Mouse (Mus musculus): ENCODE results near the gene Des. TPM values are rescaled to one million over a fixed set of nuclear protein-coding genes. Genes with fewer than 3 reads are reported as not detected.

Gene Des
- total RNA-seq, 2 experiments from 2014 or later: 1,482 to 1,503 TPM

- no peak for DNase-seq
These were observed 24.5 kb downstream of the Des start for GRCm38 (mm10) chr1:75384470-75385141.

GRCm38 (mm10) chr1:75385142-75385730, 25.1 kb downstream of the Des start:
- no peak for DNase-seq

GRCm38 (mm10) chr1:75386149-75386548, 26.0 kb downstream of the Des start:
- no peak for DNase-seq

- no peak for DNase-seq
These were observed 27.4 kb downstream of the Des start for GRCm38 (mm10) chr1:75387469-75387928.

GRCm38 (mm10) chr1:75387929-75388897, 28.1 kb downstream of the Des start:
- DNase-seq: no peak

GRCm38 (mm10) chr1:75388898-75389515, 28.9 kb downstream of the Des start:
- DNase-seq: no peak

GRCm38 (mm10) chr1:75393139-75393538, 33.0 kb downstream of the Des start:
- DNase-seq: peak; percentile 84

GRCm38 (mm10) chr1:75393846-75394245, 33.7 kb downstream of the Des start:
- DNase-seq: no peak

GRCm38 (mm10) chr1:75398761-75399402, 38.8 kb downstream of the Des start:
- peak; percentile 59 for DNase-seq

- peak; percentile 76 for DNase-seq
These were observed 39.8 kb downstream of the Des start for GRCm38 (mm10) chr1:75399755-75400492.

- no peak for DNase-seq
These were observed 40.5 kb downstream of the Des start for GRCm38 (mm10) chr1:75400493-75401115.

GRCm38 (mm10) chr1:75405547-75405946, 45.4 kb downstream of the Des start:
- no peak for DNase-seq

- DNase-seq: no peak
These were observed 46.0 kb downstream of the Des start for GRCm38 (mm10) chr1:75406173-75406572.

GRCm38 (mm10) chr1:75407056-75407455, 46.9 kb downstream of the Des start:
- no peak for DNase-seq

GRCm38 (mm10) chr1:75408210-75408609, 48.1 kb downstream of the Des start:
- no peak for DNase-seq

GRCm38 (mm10) chr1:75409950-75410349, 49.8 kb downstream of the Des start:
- DNase-seq: no peak

GRCm38 (mm10) chr1:75412196-75412595, 52.1 kb downstream of the Des start:
- no peak for DNase-seq

- no peak for DNase-seq
These were observed 53.6 kb downstream of the Des start for GRCm38 (mm10) chr1:75413749-75414148.

All from gastrocnemius, postnatal 10 days (tissue).